Mouse (Mus musculus) gastrocnemius, postnatal 36 days (tissue): ENCODE measurements around the gene Gadl1. TPM values are rescaled to one million over a fixed set of nuclear protein-coding genes. Genes with fewer than 3 reads are reported as not detected.

Experiments
- DNase-seq, 2 experiments: peaks; one replicate each; pipeline ENCODE4 v3.0.0; 2022
- intact Hi-C: fragments of 180-260 bp; cut with DNase I; formaldehyde crosslinking; loops from one replicate; pipeline ENCODE4 v1.15.1; 2025
- total RNA-seq, 2 experiments: library from RNA; stranded (reverse); gene quantifications; 2 replicates each; pipeline ENCODE4 v1.2.3; 2021

Gadl1 gene
- total RNA-seq, 2 experiments from 2014 or later = 5.8 to 20.0 TPM

GRCm38 (mm10) chr9:115933243-115933964 lies 24.1 kb downstream of the Gadl1 start:
- intact Hi-C loops = no loop called here
- no peak for DNase-seq

GRCm38 (mm10) chr9:115934288-115934687 lies 25.0 kb downstream of the Gadl1 start:
- no peak for DNase-seq
- intact Hi-C loops = no loop called here

- no peak for DNase-seq
- intact Hi-C loops = no loop called here
Measured at GRCm38 (mm10) chr9:115936350-115936749, 27.1 kb downstream of the Gadl1 start.

- no peak for DNase-seq
- intact Hi-C loops = no loop called here
Measured at GRCm38 (mm10) chr9:115937915-115938314, 28.7 kb downstream of the Gadl1 start.

- DNase-seq = no peak
- intact Hi-C loops = no loop called here
Measured at GRCm38 (mm10) chr9:115939420-115939819, 30.2 kb downstream of the Gadl1 start.

GRCm38 (mm10) chr9:115941171-115941570 lies 31.9 kb downstream of the Gadl1 start:
- intact Hi-C loops = no loop called here
- no peak for DNase-seq

GRCm38 (mm10) chr9:115942486-115942885 lies 33.2 kb downstream of the Gadl1 start:
- intact Hi-C loops = no loop called here
- DNase-seq = no peak

GRCm38 (mm10) chr9:115942989-115943388 lies 33.7 kb downstream of the Gadl1 start:
- intact Hi-C loops = no loop called here
- DNase-seq = no peak

- intact Hi-C loops = no loop called here
Measured at GRCm38 (mm10) chr9:115943577-115944320, 34.5 kb downstream of the Gadl1 start.

GRCm38 (mm10) chr9:115965056-115965455 lies 55.8 kb downstream of the Gadl1 start:
- no peak for DNase-seq
- intact Hi-C loops = no loop called here

More at GRCm38 (mm10) chr9:115943577-115944320, 34.5 kb downstream of the Gadl1 start:
- no peak for DNase-seq

- DNase-seq = no peak
- intact Hi-C loops = no loop called here
Measured at GRCm38 (mm10) chr9:115966116-115966515, 56.9 kb downstream of the Gadl1 start.

GRCm38 (mm10) chr9:115966746-115967145 lies 57.5 kb downstream of the Gadl1 start:
- no peak for DNase-seq
- intact Hi-C loops = no loop called here

- no peak for DNase-seq
Measured at GRCm38 (mm10) chr9:115967638-115968037, 58.4 kb downstream of the Gadl1 start.

GRCm38 (mm10) chr9:115976901-115977300 lies 67.6 kb downstream of the Gadl1 start:
- DNase-seq = no peak
- intact Hi-C loops = no loop called here

More at GRCm38 (mm10) chr9:115967638-115968037, 58.4 kb downstream of the Gadl1 start:
- intact Hi-C loops = no loop called here

- DNase-seq = peak in 1 of 2 experiments; percentile 12
- intact Hi-C loops = no loop called here
Measured at GRCm38 (mm10) chr9:115977598-115978240, 68.5 kb downstream of the Gadl1 start.

GRCm38 (mm10) chr9:115978478-115978877 lies 69.2 kb downstream of the Gadl1 start:
- intact Hi-C loops = no loop called here
- DNase-seq = no peak

- intact Hi-C loops = no loop called here
Measured at GRCm38 (mm10) chr9:115990661-115991060, 81.4 kb downstream of the Gadl1 start.

GRCm38 (mm10) chr9:115994772-115995171 lies 85.5 kb downstream of the Gadl1 start:
- intact Hi-C loops = no loop called here

More at GRCm38 (mm10) chr9:115990661-115991060, 81.4 kb downstream of the Gadl1 start:
- DNase-seq = no peak

GRCm38 (mm10) chr9:115995856-115996560 lies 86.8 kb downstream of the Gadl1 start:
- DNase-seq = peak in 1 of 2 experiments; percentile 14
- intact Hi-C loops = no loop called here

More at GRCm38 (mm10) chr9:115994772-115995171, 85.5 kb downstream of the Gadl1 start:
- DNase-seq = no peak

- no peak for DNase-seq
- intact Hi-C loops = no loop called here
Measured at GRCm38 (mm10) chr9:115998383-115998782, 89.1 kb downstream of the Gadl1 start.
